Mouse (Mus musculus) left cerebral cortex, postnatal 36 days (tissue): ENCODE data around the gene Gm7298. TPM values are rescaled to one million over a fixed set of nuclear protein-coding genes. Genes with fewer than 3 reads are reported as not detected.
"Not testable (repeated sequence)": the region's sequence is repeated elsewhere in the genome, so short reads cannot be mapped to it uniquely, and the experiment has no call there.

Experiments used
- DNase-seq, 2 experiments: peaks; one replicate each; pipeline ENCODE4 v3.0.0; 2021 to 2022; ENCODE audit warnings: low spot score in 2 of 2, mixed read lengths in 1 of 2
- intact Hi-C: fragments of 180-260 bp; cut with DNase I; formaldehyde crosslinking; loops from one replicate; pipeline ENCODE4 v1.15.1; 2025
- total RNA-seq, 2 experiments: library from RNA; stranded (reverse); gene quantifications; 2 replicates each; pipeline ENCODE4 v1.2.3; 2021

Gm7298 gene
- total RNA-seq: not detected

DNA sequence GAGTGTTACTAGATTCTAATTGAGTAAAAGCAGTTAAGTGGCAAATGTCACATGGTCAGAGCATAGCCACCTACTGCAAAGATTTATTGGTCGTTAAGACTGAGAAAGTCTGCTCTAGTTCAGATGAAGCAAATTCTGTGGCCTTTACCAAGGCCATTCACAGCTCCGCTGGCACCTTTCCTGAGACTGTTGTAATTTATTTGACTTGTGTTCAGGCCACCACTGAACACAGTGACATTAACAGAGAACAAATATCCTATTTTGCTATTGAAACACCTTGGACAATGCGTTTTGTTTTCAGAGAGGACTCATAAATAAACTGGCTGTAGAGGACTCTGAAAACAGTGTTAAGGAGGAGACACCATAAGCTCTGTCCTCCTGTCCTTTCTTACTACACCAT lies at the start of gene Gm7298:
Gene Gm7298 (plus strand): TSS at position 301 of the 400 bp plus-strand sequence.
- intact Hi-C loops: no loop called here
- DNase-seq: no peak

DNA sequence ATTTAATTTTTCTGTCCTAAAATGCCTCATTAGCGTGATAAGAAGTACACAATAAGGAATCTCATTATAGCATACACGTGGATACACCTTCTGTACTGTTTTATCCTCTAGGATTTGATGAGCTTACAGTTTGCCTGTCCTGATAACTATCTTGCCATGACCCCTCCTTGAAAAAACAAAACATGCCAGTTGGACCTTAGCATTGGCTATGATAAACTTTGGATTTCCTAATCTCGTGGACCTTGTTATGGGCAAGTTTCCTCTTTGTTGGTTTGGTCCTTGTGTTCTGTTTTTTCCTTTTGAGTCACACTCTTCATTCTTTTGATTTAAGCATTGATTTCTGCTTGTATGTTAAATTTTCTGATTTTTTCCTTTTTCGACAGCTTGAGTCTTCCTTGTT lies 95.3 kb downstream of the Gm7298 start:
- intact Hi-C loops: no loop called here
- no peak for DNase-seq

DNA sequence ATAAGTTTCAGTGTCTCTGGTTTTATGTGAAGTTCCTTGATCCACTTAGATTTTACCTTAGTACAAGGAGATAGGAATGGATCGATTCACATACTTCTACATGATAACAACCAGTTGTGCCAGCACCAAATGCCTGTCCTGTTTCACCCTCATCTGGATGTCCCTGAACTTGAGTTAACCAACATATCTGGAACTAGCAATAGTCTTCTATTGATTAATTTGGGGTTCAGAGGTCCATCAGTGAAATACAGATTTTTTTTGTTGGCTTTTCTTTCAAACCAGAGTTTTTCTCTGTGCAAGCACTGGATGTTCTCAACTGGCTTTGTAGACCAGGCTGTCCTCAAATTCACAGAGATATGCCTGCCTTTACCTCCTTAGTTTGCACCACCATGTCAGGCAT lies 103.6 kb downstream of the Gm7298 start:
- intact Hi-C loops: no loop called here
- no peak for DNase-seq

DNA sequence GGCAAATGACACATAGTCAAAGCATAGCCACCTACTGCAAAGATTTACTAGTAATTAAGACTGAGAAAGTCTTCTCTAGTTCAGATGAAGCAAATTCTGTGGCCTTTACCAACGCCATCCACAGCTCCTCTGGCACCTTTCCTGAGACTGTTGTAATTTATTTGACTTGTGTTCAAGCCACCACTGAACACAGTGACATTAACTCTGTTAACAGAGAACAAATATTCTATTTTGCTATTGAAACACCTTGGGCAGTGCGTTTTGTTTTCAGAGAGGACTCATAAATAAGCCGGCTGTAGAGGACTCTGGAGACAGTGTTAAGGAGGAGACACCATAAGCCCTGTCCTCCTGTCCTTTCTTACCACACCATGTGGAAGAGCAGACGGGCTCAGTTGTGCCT lies 105.5 kb downstream of the Gm7298 start, which contains the start of gene Mug1:
Gene Mug1 (plus strand): TSS at position 271 of the 400 bp plus-strand sequence.
- DNase-seq, intact Hi-C loops: not testable (repeated sequence)

Other genes starting within 250 kb of the Gm7298 start
- 1 to 10 TPM; 1.8 to 2.9 TPM for gene A2m, start 97.6 kb upstream of the Gm7298 start, total RNA-seq
- not detected for gene Mug1, start 105.6 kb downstream of the Gm7298 start, total RNA-seq